Mouse (Mus musculus) urinary bladder, adult 2 months (tissue): ENCODE data around the gene Gfra1. TPM values are rescaled to one million over a fixed set of nuclear protein-coding genes. Genes with fewer than 3 reads are reported as not detected.

Source experiments
- DNase-seq: peaks from one replicate; pipeline ENCODE4 v3.0.0; 2022; ENCODE audit warnings: low spot score
- polyA plus RNA-seq: library from polyadenylated mRNA; depleted of rRNA; stranded (reverse); fragments of >200 nt; gene quantifications from 2 replicates; pipeline ENCODE4 v1.2.3, GENCODE M21; 2012

Gfra1 gene
- polyA plus RNA-seq, 1 experiment = 4.7 TPM

DNA sequence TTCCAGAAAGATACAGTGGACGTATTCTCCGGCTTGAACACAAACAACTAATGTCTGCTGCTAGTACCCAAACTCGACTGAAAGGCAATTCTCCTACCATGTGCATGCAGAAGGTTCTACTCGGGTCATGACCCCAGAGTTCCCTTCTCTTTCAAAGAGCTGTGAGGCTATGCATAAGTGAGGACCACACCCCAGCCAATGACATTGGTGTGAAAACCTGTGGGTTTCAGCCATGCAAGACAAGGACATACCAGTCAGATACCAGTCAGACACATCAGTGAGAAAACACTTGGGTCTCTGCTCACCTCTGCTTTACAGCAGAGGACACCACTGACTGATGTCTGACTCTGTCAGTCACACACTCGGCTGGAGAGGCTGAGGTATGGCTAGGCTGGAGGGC, 63.9 kb downstream of the Gfra1 start:
- DNase-seq = no peak

- no peak for DNase-seq
These were observed 66.2 kb downstream of the Gfra1 start for GRCm38 (mm10) chr19:58389466-58389865.

DNA sequence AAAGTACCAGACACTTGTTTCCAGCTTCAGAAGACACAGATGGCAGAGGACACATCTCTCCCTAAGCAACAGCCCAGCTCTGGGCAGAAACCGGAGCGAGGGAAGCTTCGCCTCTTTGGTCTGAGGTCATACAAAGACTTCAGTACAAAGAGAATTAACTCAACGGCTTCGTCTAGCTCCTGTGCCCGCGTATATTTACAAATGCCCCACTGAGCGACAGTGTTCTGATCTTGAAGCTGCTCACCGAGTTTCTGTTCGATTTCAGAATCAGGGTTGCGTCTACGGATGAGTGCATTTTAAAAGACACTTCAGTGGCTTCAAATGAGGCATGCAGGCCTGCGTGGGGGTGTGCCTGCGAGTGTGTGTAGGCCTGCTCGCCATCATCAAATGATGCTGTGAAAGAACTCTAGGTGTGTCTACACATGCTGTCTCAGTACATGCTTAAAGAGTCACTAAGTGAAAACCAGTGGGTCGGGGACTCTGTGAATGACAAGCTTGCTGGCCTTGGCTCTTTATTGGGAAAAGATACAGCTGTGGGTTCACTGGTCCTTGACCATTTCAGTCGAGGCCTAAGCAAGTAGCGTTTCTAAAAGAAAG, 66.8 kb downstream of the Gfra1 start:
- DNase-seq = no peak

GRCm38 (mm10) chr19:58383273-58383672, 72.4 kb downstream of the Gfra1 start:
- DNase-seq = no peak

DNA sequence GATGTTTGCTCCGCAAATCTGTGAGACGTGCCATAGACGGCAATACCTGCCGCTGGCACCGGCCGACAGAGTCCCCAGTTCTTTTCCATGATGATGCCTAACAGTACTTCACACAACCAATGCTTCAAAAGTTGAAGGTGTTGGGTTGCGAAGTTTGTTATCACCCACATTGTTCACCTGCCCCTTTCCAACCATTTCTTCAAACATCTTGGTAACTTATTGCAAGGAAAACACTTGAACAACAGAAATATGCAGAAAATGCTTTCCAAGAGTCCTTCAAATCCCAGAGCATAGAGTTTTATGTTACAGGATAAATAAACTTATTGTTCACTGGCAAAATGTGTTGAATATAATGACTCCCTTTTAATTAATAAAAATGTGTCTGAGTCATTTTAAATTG, 73.2 kb downstream of the Gfra1 start:
- no peak for DNase-seq

GRCm38 (mm10) chr19:58377969-58378368, 77.7 kb downstream of the Gfra1 start:
- no peak for DNase-seq

DNA sequence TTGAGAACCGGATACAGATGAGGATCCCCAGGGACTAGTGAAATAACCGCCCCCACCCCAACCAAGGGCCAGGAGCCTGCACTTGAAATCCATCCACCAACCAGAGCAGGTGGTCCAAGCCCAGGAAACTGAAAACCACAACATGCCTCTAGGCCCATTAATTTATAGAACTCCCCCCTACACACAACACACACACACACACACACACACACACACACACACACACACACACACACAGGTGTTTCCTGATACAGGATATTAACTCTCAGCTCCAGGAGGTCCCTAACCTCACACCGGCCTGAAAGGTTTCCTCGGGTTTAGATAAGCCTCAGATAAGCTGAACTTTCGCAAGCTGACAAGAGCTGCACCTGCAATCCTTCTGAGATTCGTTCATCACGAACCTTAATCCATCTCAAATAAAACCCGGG, 79.0 kb downstream of the Gfra1 start:
- no peak for DNase-seq

DNA sequence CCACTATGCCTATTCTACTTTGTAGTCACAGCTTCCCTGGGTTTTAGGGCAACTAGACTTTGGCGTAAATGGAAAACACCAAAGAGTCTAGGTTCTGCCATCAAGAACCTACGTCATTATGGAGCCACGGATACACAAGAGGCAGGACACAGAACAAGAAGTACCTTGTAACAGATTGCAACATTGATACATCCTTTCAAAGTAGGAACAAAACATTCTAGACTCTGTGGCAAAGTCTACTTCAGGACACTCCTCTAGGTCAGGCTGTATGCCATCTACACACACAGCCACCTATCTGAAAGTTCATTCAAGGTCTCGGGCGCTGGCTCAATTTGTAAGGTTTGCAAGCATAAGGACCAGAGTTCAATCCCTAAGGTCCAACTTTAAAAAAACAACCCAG, 81.1 kb downstream of the Gfra1 start:
- no peak for DNase-seq

DNA sequence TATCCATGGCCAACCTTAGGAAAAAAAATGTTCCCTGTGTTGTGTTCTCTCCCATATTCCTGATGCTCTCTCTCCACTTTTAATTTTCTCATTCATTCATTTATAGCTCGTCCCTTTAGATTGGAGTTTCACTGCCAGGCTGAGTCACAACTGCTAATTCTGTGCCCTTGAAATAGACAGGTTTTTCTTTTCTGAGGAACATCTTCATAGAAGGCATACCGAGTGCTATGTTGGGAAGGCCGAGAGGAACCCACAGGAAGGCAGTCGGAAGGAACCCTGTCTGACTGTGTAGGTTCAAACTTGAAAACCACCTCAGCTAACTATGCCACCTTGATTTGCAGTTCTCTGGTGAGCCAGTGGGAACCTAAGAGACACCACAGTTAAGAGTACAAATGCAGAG, 81.6 kb downstream of the Gfra1 start:
- DNase-seq = no peak

DNA sequence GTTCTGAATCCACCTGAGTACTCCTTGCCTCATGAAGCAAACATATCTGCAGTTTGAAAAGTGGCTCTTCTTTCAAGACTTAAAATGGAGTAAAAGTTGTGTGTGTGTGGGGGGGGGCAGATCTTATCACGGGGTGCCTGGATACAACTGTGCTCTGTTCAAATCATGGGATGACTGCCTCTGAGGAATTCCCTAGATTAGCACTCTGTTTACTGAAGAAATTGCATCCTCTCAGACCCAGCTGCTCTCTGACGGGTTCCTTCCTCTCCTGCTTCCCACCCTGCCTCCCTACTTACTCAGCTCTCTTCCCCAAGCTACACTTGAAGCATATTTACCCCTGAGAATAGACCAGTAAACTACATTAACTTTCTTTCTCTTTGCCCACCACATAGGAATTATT, 87.2 kb downstream of the Gfra1 start:
- no peak for DNase-seq

- DNase-seq = no peak
These were observed 91.0 kb downstream of the Gfra1 start for GRCm38 (mm10) chr19:58364688-58365087.

GRCm38 (mm10) chr19:58360982-58361381, 94.7 kb downstream of the Gfra1 start:
- DNase-seq = no peak

GRCm38 (mm10) chr19:58358063-58358462, 97.6 kb downstream of the Gfra1 start:
- DNase-seq = no peak

- DNase-seq = no peak
These were observed 101.8 kb downstream of the Gfra1 start for GRCm38 (mm10) chr19:58353953-58354352.

DNA sequence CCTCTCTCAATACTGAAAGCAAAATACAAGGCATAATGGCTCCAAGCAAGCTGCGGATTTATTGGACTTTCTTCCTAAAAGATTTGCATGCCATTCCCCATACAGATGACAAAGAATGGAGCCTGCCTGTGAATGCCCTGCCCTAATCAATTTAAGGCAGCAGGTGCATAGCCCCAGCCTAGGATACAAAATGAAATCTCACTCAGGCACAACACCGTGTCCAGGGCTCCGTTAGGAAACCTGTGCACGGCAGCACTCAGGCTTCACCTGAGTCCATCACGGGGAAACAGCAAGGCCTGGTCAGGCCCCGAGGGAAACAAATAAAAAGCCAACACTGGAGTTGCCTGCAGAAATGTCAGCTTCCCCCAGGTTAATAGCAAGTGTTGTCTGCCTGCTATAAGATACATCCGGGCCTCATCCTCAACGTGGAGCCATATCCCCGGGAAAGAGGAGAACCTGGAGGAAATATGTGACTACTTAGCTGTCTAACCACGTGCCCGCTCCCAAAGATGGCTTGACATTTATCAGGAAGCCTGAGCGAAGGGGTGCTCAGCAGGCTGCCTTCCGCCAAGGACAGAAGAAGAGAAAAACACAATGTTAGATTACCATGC, 102.3 kb downstream of the Gfra1 start:
- DNase-seq = no peak

DNA sequence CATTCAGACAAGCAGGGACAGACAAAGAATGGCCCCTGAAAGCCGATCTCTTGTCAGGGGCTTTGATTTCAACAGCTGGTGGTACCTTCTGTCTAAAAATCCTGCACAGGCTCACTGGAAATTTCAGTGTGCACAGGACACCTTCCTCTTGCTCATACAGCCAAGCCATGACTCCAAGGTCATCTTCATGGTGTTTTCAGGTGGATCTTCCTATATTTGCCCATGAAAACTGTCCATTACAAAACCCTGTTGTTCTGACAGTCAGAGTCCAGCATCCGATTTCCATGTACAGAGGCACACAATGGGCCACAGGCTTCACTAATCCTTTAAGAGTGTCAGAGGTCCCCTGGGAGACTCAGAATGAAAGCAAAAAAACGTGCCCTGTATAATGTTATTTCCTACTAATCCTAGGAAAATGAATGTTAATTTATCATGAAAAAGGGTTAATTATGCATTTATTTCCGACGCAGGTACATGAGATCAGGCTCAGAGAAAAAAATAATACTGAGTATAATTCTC, 105.8 kb downstream of the Gfra1 start:
- DNase-seq = no peak

- no peak for DNase-seq
These were observed 110.6 kb downstream of the Gfra1 start for GRCm38 (mm10) chr19:58345137-58345536.

- DNase-seq = no peak
These were observed 114.4 kb downstream of the Gfra1 start for GRCm38 (mm10) chr19:58341351-58341750.

DNA sequence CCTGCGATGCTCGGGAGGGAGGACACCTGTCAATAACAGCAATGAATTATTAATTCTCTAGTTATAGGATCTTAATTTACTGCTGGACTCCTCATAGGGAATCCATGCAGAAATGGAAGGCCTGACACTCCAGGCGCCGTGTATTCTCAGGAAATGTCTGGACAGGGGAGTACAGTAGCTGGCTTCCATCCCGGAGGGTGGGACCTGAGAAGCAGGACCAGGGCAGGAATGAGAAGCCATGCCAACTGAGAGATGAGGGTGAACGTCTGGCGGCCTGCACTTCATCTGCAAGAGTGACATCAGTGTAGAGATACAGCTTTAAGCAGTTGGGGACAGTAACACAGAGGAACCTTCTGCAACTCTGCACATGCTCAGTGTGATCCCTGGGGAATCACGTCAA, 115.5 kb downstream of the Gfra1 start:
- no peak for DNase-seq

- DNase-seq = no peak
These were observed 118.9 kb downstream of the Gfra1 start for GRCm38 (mm10) chr19:58336802-58337201.

- no peak for DNase-seq
These were observed 119.9 kb downstream of the Gfra1 start for GRCm38 (mm10) chr19:58335585-58336530.

- DNase-seq = no peak
These were observed 126.4 kb downstream of the Gfra1 start for GRCm38 (mm10) chr19:58329305-58329704.

DNA sequence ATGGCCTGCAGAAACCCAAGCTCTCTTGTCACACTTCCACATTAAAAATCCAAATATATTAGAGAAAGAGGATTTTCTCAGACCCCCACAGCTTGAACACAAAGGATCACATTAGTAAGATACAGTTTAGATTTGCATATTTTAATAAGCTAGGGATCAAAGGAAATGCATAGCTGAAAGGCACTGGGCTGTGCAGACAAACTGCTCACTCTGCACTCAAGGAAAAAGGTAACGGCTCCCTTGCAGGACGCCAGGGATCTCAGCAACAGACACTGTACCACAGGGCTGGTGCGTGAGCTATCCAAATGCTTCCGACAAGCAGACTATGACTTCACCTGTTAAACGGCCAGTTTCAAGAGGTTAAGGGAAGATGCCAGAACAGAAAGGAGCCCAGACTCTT, 127.7 kb downstream of the Gfra1 start:
- DNase-seq = no peak
